Mouse (Mus musculus): ENCODE measurements at regions not wholly inside any gene's neighbourhood (a gene's known extent, or its start where the extent isn't known, plus 50 kb on each side); places are given as distances from the start of the nearest gene placed in this dataset.
A peak's percentile ranks its signal among the peaks of the same experiment; 100 is the strongest.
"Not testable (repeated sequence)": the region's sequence is repeated elsewhere in the genome, so short reads cannot be mapped to it uniquely, and the experiment has no call there.

GRCm38 (mm10) chr16:80981573-80982105 lies 218.9 kb upstream of the Ncam2 start:
- Histone ChIP-seq H3K79me2 (ENCODE audit: control insufficient read depth, insufficient read depth, low read length) (no peaks in the 10 kb centered on the region), H3K4me1 (ENCODE audit: control insufficient read depth, insufficient read depth, low read length) (no peaks in the 10 kb centered on the region), H3K27me3 (ENCODE audit: control insufficient read depth, insufficient read depth, low read length) (no peaks in the 10 kb centered on the region), H3K27ac (replicated peaks; ENCODE audit: insufficient read depth, low read depth, low read length) (no peak overlapping the region), H3K36me3 (ENCODE audit: control insufficient read depth, insufficient read depth, low read length) (no peaks in the 10 kb centered on the region), H3K9ac (ENCODE audit: low read depth, low read length) (no peak overlapping the region), H3K4me3 (ENCODE audit: insufficient read depth, low read depth, low read length) (no peak overlapping the region)
- DNase-seq (ENCODE audit: extremely low read depth, low read depth, low spot score): no peak
- TF ChIP-seq CTCF (IDR thresholded peaks at IDR 0.05; ENCODE audit: low read depth, low read length): no peak
- TF ChIP-seq POLR2A (IDR thresholded peaks at IDR 0.05; ENCODE audit: extremely low read depth, insufficient read depth, low read length): no peak
- 81% methylated on average over 2 of the region's 2 CpGs for WGBS

GRCm38 (mm10) chr16:80987816-80988215 lies 212.7 kb upstream of the Ncam2 start:
- H3K9ac ChIP-seq (ENCODE audit: low read depth, low read length): no peak overlapping the region
- H3K27ac ChIP-seq (replicated peaks; ENCODE audit: insufficient read depth, low read depth, low read length): no peak overlapping the region
- no peaks in the 10 kb centered on the region for H3K79me2 ChIP-seq (ENCODE audit: control insufficient read depth, insufficient read depth, low read length)
- DNase-seq (ENCODE audit: extremely low read depth, low read depth, low spot score): no peak
- no peaks in the 10 kb centered on the region for H3K27me3 ChIP-seq (ENCODE audit: control insufficient read depth, insufficient read depth, low read length)
- WGBS: 67% methylated on average over 1 of the region's 1 CpGs
- H3K4me3 ChIP-seq (ENCODE audit: insufficient read depth, low read depth, low read length): no peak overlapping the region
- no peaks in the 10 kb centered on the region for H3K4me1 ChIP-seq (ENCODE audit: control insufficient read depth, insufficient read depth, low read length)
- no peaks in the 10 kb centered on the region for H3K36me3 ChIP-seq (ENCODE audit: control insufficient read depth, insufficient read depth, low read length)
- TF ChIP-seq POLR2A (IDR thresholded peaks at IDR 0.05; ENCODE audit: extremely low read depth, insufficient read depth, low read length) (no peak), CTCF (IDR thresholded peaks at IDR 0.05; ENCODE audit: low read depth, low read length) (no peak)

- 85% methylated on average over 5 of the region's 5 CpGs for WGBS
- H3K27ac ChIP-seq (replicated peaks; ENCODE audit: insufficient read depth, low read depth, low read length); H3K4me3 ChIP-seq (ENCODE audit: insufficient read depth, low read depth, low read length); H3K9ac ChIP-seq (ENCODE audit: low read depth, low read length); H3K4me1 ChIP-seq (ENCODE audit: control insufficient read depth, insufficient read depth, low read length); H3K36me3 ChIP-seq (ENCODE audit: control insufficient read depth, insufficient read depth, low read length); H3K27me3 ChIP-seq (ENCODE audit: control insufficient read depth, insufficient read depth, low read length); DNase-seq (ENCODE audit: extremely low read depth, low read depth, low spot score); H3K79me2 ChIP-seq (ENCODE audit: control insufficient read depth, insufficient read depth, low read length): not testable (repeated sequence)
Observed at GRCm38 (mm10) chr16:81036831-81037230, 163.7 kb upstream of the Ncam2 start.

GRCm38 (mm10) chr16:81041262-81041661 lies 159.2 kb upstream of the Ncam2 start:
- whole genome bisulfite sequencing: 60% methylated on average over 1 of the region's 1 CpGs
- Histone ChIP-seq H3K4me3 (ENCODE audit: insufficient read depth, low read depth, low read length) (no peak overlapping the region), H3K79me2 (ENCODE audit: control insufficient read depth, insufficient read depth, low read length) (no peaks in the 10 kb centered on the region), H3K36me3 (ENCODE audit: control insufficient read depth, insufficient read depth, low read length) (no peaks in the 10 kb centered on the region), H3K4me1 (ENCODE audit: control insufficient read depth, insufficient read depth, low read length) (no peaks in the 10 kb centered on the region), H3K27me3 (ENCODE audit: control insufficient read depth, insufficient read depth, low read length) (no peaks in the 10 kb centered on the region), H3K27ac (replicated peaks; ENCODE audit: insufficient read depth, low read depth, low read length) (no peak overlapping the region), H3K9ac (ENCODE audit: low read depth, low read length) (no peak overlapping the region)
- no peak for TF ChIP-seq POLR2A (IDR thresholded peaks at IDR 0.05; ENCODE audit: extremely low read depth, insufficient read depth, low read length)
- TF ChIP-seq CTCF (IDR thresholded peaks at IDR 0.05; ENCODE audit: low read depth, low read length): no peak
- no peak for DNase-seq (ENCODE audit: extremely low read depth, low read depth, low spot score)

- no peak overlapping the region for H3K9ac ChIP-seq (ENCODE audit: low read depth, low read length)
- H3K79me2 ChIP-seq (ENCODE audit: control insufficient read depth, insufficient read depth, low read length): no peaks in the 10 kb centered on the region
- H3K36me3 ChIP-seq (ENCODE audit: control insufficient read depth, insufficient read depth, low read length): no peaks in the 10 kb centered on the region
- no peaks in the 10 kb centered on the region for H3K27me3 ChIP-seq (ENCODE audit: control insufficient read depth, insufficient read depth, low read length)
- H3K27ac ChIP-seq (replicated peaks; ENCODE audit: insufficient read depth, low read depth, low read length): no peak overlapping the region
- no peaks in the 10 kb centered on the region for H3K4me1 ChIP-seq (ENCODE audit: control insufficient read depth, insufficient read depth, low read length)
- no peak for TF ChIP-seq POLR2A (IDR thresholded peaks at IDR 0.05; ENCODE audit: extremely low read depth, insufficient read depth, low read length)
- no peak for TF ChIP-seq CTCF (IDR thresholded peaks at IDR 0.05; ENCODE audit: low read depth, low read length)
- H3K4me3 ChIP-seq (ENCODE audit: insufficient read depth, low read depth, low read length): no peak overlapping the region
- DNase-seq (ENCODE audit: extremely low read depth, low read depth, low spot score): no peak
Observed at GRCm38 (mm10) chr16:81045686-81046085, 154.8 kb upstream of the Ncam2 start.

GRCm38 (mm10) chr16:81068330-81068729 lies 132.2 kb upstream of the Ncam2 start:
- no peak overlapping the region for H3K27ac ChIP-seq (replicated peaks; ENCODE audit: insufficient read depth, low read depth, low read length)
- no peak overlapping the region for H3K4me3 ChIP-seq (ENCODE audit: insufficient read depth, low read depth, low read length)
- peak; percentile 3 for DNase-seq (ENCODE audit: extremely low read depth, low read depth, low spot score)
- no peaks in the 10 kb centered on the region for H3K36me3 ChIP-seq (ENCODE audit: control insufficient read depth, insufficient read depth, low read length)
- H3K79me2 ChIP-seq (ENCODE audit: control insufficient read depth, insufficient read depth, low read length): no peaks in the 10 kb centered on the region
- 47% methylated on average over 4 of the region's 4 CpGs for WGBS
- TF ChIP-seq POLR2A (IDR thresholded peaks at IDR 0.05; ENCODE audit: extremely low read depth, insufficient read depth, low read length) (no peak), CTCF (IDR thresholded peaks at IDR 0.05; ENCODE audit: low read depth, low read length) (no peak)
- H3K4me1 ChIP-seq (ENCODE audit: control insufficient read depth, insufficient read depth, low read length): no peaks in the 10 kb centered on the region
- no peaks in the 10 kb centered on the region for H3K27me3 ChIP-seq (ENCODE audit: control insufficient read depth, insufficient read depth, low read length)
- no peak overlapping the region for H3K9ac ChIP-seq (ENCODE audit: low read depth, low read length)

Measured in liver, adult 2 months (tissue).